Mouse (Mus musculus) CH12.LX (cell line): ENCODE measurements at regions not wholly inside any gene's neighbourhood (a gene's known extent, or its start where the extent isn't known, plus 50 kb on each side); places are given as distances from the start of the nearest gene placed in this dataset.

Experiments used
- DNase-seq: peaks from one replicate; pipeline ENCODE4 v3.0.0-alpha.2; 2013; ENCODE audit errors: extremely low read depth
- H3K27ac ChIP-seq: 2 replicates; pipeline ENCODE4 v1.5.1; 2012; ENCODE audit warnings: low read depth, mild to moderate bottlenecking, control low read depth, moderate library complexity; ENCODE audit not compliant: insufficient read depth
- H3K27me3 ChIP-seq: replicated peaks from 2 replicates; pipeline ENCODE3; 2012; ENCODE audit warnings: inconsistent platforms
- H3K36me3 ChIP-seq, 2 experiments: replicated peaks in 1 of 2; 2 replicates each; pipeline versions ENCODE3 to v1.6.1; 2012; ENCODE audit warnings: inconsistent platforms in 1 of 2, low read length in 1 of 2, mild to moderate bottlenecking in 1 of 2, mixed read lengths in 1 of 2, moderate library complexity in 1 of 2; ENCODE audit not compliant: control insufficient read depth in 1 of 2, insufficient read depth in 1 of 2
- H3K4me1 ChIP-seq, 2 experiments: 2 replicates each; pipeline ENCODE4 v1.6.1; 2012; ENCODE audit warnings: inconsistent platforms in 1 of 2, moderate library complexity in 1 of 2; ENCODE audit not compliant: insufficient read depth in 2 of 2, control insufficient read depth in 1 of 2
- H3K4me2 ChIP-seq: 2 replicates; pipeline ENCODE4 v1.6.1; 2012; ENCODE audit warnings: low read depth, mild to moderate bottlenecking, control low read depth; ENCODE audit not compliant: poor library complexity, insufficient read depth, severe bottlenecking
- H3K4me3 ChIP-seq, 3 experiments: fragments of 150-350 bp in 1 of 3; sonication (generic) in 1 of 3; replicated peaks in 1 of 3; 2 replicates each; pipeline versions ENCODE3 to v1.5.1; 2011 to 2012; ENCODE audit warnings: low read depth in 2 of 3, low read length in 2 of 3, mild to moderate bottlenecking in 2 of 3, moderate library complexity in 2 of 3, control low read depth in 1 of 3, improper control_type of control experiment in 1 of 3, inconsistent platforms in 1 of 3, mixed read lengths in 1 of 3; ENCODE audit not compliant: poor library complexity in 1 of 3
- H3K79me2 ChIP-seq: replicated peaks from 2 replicates; pipeline ENCODE4 v1.6.1; 2012; ENCODE audit warnings: mild to moderate bottlenecking, moderate library complexity; ENCODE audit not compliant: control insufficient read depth, poor library complexity, insufficient read depth, severe bottlenecking; ENCODE audit errors: extremely low read depth
- H3K9ac ChIP-seq: 2 replicates; pipeline ENCODE4 v1.6.1; 2012; ENCODE audit warnings: low read depth, mild to moderate bottlenecking, control low read depth, moderate library complexity; ENCODE audit not compliant: insufficient read depth
- H3K9me3 ChIP-seq: replicated peaks from 2 replicates; pipeline ENCODE3; 2012; ENCODE audit warnings: low read length, inconsistent platforms, mixed read lengths
- BHLHE40 ChIP-seq: IDR thresholded peaks from 2 replicates; pipeline ENCODE4 v1.6.1; 2011; ENCODE audit warnings: mild to moderate bottlenecking, low read depth, low read length, improper control_type of control experiment
- ELF1 ChIP-seq: IDR thresholded peaks from 2 replicates; pipeline ENCODE4 v1.6.1; 2014; ENCODE audit warnings: low read depth, mild to moderate bottlenecking, inconsistent platforms, low read length, improper control_type of control experiment
- HCFC1 ChIP-seq: IDR thresholded peaks from 2 replicates; pipeline ENCODE4 v1.6.1; 2012; ENCODE audit warnings: low read depth, mild to moderate bottlenecking, inconsistent platforms, low read length, improper control_type of control experiment
- IRF4 ChIP-seq: IDR thresholded peaks from 2 replicates; pipeline ENCODE4 v1.6.1; 2014; ENCODE audit warnings: low read depth, mild to moderate bottlenecking, inconsistent platforms, low read length, improper control_type of control experiment
- JUN ChIP-seq: IDR thresholded peaks from 2 replicates; pipeline ENCODE4 v1.6.1; 2011; ENCODE audit warnings: low read depth, mild to moderate bottlenecking, low read length, improper control_type of control experiment, moderate library complexity; ENCODE audit not compliant: insufficient read depth
- JUND ChIP-seq: conservative IDR thresholded peaks from 2 replicates; pipeline ENCODE4 v1.6.1; 2011; ENCODE audit warnings: low read depth, low read length, improper control_type of control experiment
- KAT2A ChIP-seq: IDR thresholded peaks from 2 replicates; pipeline ENCODE4 v1.6.1; 2012; ENCODE audit warnings: low read length, improper control_type of control experiment, inconsistent platforms; ENCODE audit not compliant: insufficient replicate concordance
- MAX ChIP-seq: IDR thresholded peaks from 2 replicates; pipeline ENCODE4 v1.6.1; 2011; ENCODE audit warnings: low read length, improper control_type of control experiment
- MAZ ChIP-seq: IDR thresholded peaks from 2 replicates; pipeline ENCODE4 v1.6.1; 2012; ENCODE audit warnings: low read depth, mild to moderate bottlenecking, inconsistent platforms, low read length, improper control_type of control experiment, moderate library complexity
- MEF2A ChIP-seq: IDR thresholded peaks from 2 replicates; pipeline ENCODE4 v1.6.1; 2014; ENCODE audit warnings: low read depth, mild to moderate bottlenecking, inconsistent platforms, low read length, improper control_type of control experiment, borderline replicate concordance
- MYC ChIP-seq: IDR thresholded peaks from 2 replicates; pipeline ENCODE4 v1.6.1; 2011; ENCODE audit warnings: low read depth, mild to moderate bottlenecking, improper control_type of control experiment, low read length
- NELFE ChIP-seq: IDR thresholded peaks from 2 replicates; pipeline ENCODE4 v1.6.1; 2011; ENCODE audit warnings: low read depth, low read length, improper control_type of control experiment
- NRF1 ChIP-seq: IDR thresholded peaks from 2 replicates; pipeline ENCODE4 v1.6.1; 2014; ENCODE audit warnings: low read depth, mild to moderate bottlenecking, inconsistent platforms, low read length, improper control_type of control experiment, moderate library complexity
- PAX5 ChIP-seq: IDR thresholded peaks from 2 replicates; pipeline ENCODE4 v1.6.1; 2012; ENCODE audit warnings: low read length, inconsistent platforms, mixed read lengths
- POLR2AphosphoS2 ChIP-seq: IDR thresholded peaks from 2 replicates; pipeline ENCODE4 v1.6.1; 2011; ENCODE audit warnings: low read depth, low read length, improper control_type of control experiment
- RAD21 ChIP-seq: IDR thresholded peaks from 2 replicates; pipeline ENCODE4 v1.6.1; 2011; ENCODE audit warnings: low read depth, mild to moderate bottlenecking, low read length, improper control_type of control experiment, moderate library complexity
- RCOR1 ChIP-seq: conservative IDR thresholded peaks from 2 replicates; pipeline ENCODE4 v1.6.1; 2012; ENCODE audit warnings: low read depth, mild to moderate bottlenecking, inconsistent platforms, low read length, improper control_type of control experiment
- SIN3A ChIP-seq: IDR thresholded peaks from 2 replicates; pipeline ENCODE4 v1.6.1; 2012; ENCODE audit warnings: low read length, improper control_type of control experiment, inconsistent platforms
- TBP ChIP-seq: conservative IDR thresholded peaks from 2 replicates; pipeline ENCODE4 v1.6.1; 2011; ENCODE audit warnings: low read depth, low read length, improper control_type of control experiment
- USF2 ChIP-seq: conservative IDR thresholded peaks from 2 replicates; pipeline ENCODE4 v1.6.1; 2011; ENCODE audit warnings: low read depth, low read length, improper control_type of control experiment
- ZC3H11A ChIP-seq: IDR thresholded peaks from 2 replicates; pipeline ENCODE4 v1.6.1; 2012; ENCODE audit warnings: low read depth, mild to moderate bottlenecking, inconsistent platforms, low read length, improper control_type of control experiment
- ZKSCAN1 ChIP-seq: IDR thresholded peaks from 2 replicates; pipeline ENCODE4 v1.6.1; 2012; ENCODE audit warnings: low read depth, inconsistent platforms, low read length, improper control_type of control experiment, borderline replicate concordance
- ZMIZ1 ChIP-seq: IDR thresholded peaks from 2 replicates; pipeline ENCODE4 v1.6.1; 2012; ENCODE audit warnings: low read depth, mild to moderate bottlenecking, inconsistent platforms, low read length, improper control_type of control experiment
- ZNF384 ChIP-seq: IDR thresholded peaks from 2 replicates; pipeline ENCODE4 v1.6.1; 2012; ENCODE audit warnings: low read depth, low read length, improper control_type of control experiment, inconsistent platforms
- dilution Hi-C: fragments of 300-500 bp; cut with MboI; formaldehyde crosslinking; loops from 2 replicates; pipeline ENCODE4 v1.14.3; 2020; ENCODE audit warnings: low sequenced_read_pairs; ENCODE audit not compliant: extremely low pct_unique_long_range_greater_than_20kb, extremely low pct_ligation_motif_present
- in situ Hi-C: fragments of 300-500 bp; cut with MboI; formaldehyde crosslinking; loops from 3 replicates; pipeline ENCODE4 v1.14.3; 2019; ENCODE audit warnings: low sequenced_read_pairs, low pct_ligation_motif_present, low pct_unique_long_range_greater_than_20kb, mixed read lengths

DNA sequence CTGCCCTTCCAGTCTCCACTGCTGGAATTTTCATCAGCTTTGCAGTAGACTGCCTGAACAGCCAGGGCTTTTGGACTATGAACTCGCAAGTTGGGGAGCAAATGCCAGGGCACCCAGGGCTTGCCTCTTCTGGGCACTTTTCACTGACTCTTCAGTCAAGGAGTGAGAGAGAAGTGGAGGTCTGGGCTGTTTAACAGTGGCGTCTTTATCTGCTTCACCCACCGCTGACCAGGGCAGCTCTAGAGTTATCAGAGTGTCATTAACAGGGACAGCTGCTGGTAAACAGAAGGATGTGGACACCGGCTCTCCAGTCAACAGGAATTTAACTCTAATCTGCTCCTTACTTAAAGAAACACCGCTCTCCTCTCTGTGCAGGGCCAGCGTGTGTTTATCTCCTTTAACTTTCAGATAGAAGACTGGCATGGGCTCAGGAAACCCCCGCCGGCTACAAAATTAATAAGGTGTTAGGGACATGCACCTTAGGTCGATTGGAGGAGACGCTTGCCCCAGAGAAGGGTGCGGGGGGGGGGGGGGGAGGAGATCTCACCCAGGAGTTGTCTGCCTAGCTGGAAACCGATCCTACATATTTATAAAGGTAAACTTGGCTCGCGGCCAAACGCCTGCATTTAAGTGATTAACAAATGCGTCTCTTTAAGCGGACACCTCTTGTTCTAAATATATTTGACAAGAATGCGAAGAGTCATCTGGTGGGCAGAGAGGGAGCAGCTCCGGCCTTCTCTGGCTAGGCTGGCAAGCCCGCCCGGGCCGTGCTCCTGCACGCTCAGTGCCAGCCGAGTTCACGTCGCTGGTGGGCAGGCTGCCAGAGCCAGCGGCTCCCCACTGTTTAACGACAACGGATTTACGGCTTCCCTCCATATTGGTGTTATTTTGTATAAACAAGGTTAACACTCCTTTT lies 258.4 kb upstream of the Nr2f2 start:
- Histone ChIP-seq H3K9me3 (peaks cover 73% of the 10 kb centered on the region), H3K27me3 (no peaks in the 10 kb centered on the region), H3K4me2 (no peak overlapping the region), H3K4me3 (no peak overlapping the region), H3K9ac (no peak overlapping the region), H3K4me1 (no peaks in the 10 kb centered on the region), H3K27ac (no peak overlapping the region), H3K79me2 (no peaks in the 10 kb centered on the region), H3K36me3 (no peaks in the 10 kb centered on the region)
- no peak for DNase-seq
- TF ChIP-seq POLR2AphosphoS2 = no peak
- no peak for TF ChIP-seq ZKSCAN1
- no peak for TF ChIP-seq MAZ
- TF ChIP-seq IRF4 = no peak
- dilution Hi-C loops = no loop called here
- in situ Hi-C loops = no loop called here

DNA sequence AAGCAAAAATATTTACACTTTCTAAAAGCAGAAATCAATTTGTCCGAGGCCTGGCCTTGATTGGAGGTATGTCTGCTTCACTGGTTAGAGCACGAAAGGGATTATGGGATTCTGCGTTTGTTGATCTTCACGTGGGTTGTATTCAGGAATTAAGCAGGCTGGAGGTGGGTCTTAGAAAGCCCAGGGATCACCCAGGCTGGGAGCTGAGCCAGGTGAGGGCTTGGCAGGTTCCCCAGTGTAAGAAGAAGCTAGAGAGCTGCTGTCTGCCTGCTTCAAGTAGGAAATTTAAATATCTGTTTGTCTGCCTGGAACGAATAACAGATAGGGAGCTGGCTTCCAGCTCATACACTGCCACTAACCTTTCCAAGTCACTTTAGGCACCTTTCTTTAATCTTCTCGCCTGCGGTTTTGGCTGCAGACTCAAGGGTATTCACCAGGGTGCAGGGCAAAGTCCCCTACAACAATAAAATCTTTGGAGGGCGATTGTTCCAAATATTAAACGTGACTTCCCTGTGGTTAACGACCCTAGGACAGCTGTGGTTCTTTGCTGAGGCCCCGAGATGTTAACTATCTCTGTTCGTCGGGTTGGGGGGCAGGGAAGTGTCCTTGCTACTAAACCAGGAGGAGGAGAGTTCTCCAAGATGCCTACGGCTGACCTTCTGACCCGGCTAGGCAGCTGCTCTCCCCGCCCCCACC lies 257.6 kb upstream of the Nr2f2 start:
- no peaks in the 10 kb centered on the region for H3K4me1 ChIP-seq
- H3K9ac ChIP-seq = no peak overlapping the region
- no peak overlapping the region for H3K4me2 ChIP-seq
- peaks cover 76% of the 10 kb centered on the region for H3K9me3 ChIP-seq
- dilution Hi-C loops = no loop called here
- no peaks in the 10 kb centered on the region for H3K27me3 ChIP-seq
- no peaks in the 10 kb centered on the region for H3K36me3 ChIP-seq
- DNase-seq = no peak
- no peaks in the 10 kb centered on the region for H3K79me2 ChIP-seq
- in situ Hi-C loops = no loop called here
- TF ChIP-seq USF2 = no peak
- no peak for TF ChIP-seq NRF1
- no peak for TF ChIP-seq JUN
- TF ChIP-seq KAT2A = no peak
- no peak for TF ChIP-seq MAX
- no peak for TF ChIP-seq RCOR1
- TF ChIP-seq HCFC1 = no peak
- H3K27ac ChIP-seq = no peak overlapping the region
- no peak overlapping the region for H3K4me3 ChIP-seq

DNA sequence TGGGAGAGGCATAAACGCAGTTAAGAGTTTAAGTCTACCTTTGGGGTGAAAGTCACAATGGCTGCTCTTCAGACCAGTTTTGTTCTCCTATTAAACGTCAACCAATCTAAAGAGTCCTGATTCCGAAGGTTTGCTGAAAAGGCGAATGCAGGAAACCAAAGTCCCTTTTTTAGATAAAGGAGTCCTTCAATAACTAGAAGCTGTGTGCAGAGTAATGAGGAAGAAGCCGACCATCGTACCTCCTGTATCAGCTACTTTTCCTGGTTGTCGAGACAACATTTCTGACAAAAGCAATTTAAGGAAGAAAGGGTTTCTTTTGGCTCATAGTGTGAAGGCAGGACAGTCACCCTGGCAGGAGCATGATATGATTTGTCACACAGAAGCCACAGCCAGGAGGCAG lies 252.9 kb upstream of the Nr2f2 start:
- Histone ChIP-seq H3K27ac (no peak overlapping the region), H3K79me2 (no peaks in the 10 kb centered on the region), H3K4me3 (no peak overlapping the region), H3K9me3 (peaks cover 71% of the 10 kb centered on the region), H3K36me3 (no peaks in the 10 kb centered on the region), H3K4me2 (no peak overlapping the region), H3K4me1 (no peaks in the 10 kb centered on the region), H3K27me3 (no peaks in the 10 kb centered on the region), H3K9ac (no peak overlapping the region)
- dilution Hi-C loops (no loop called here), in situ Hi-C loops (no loop called here)
- DNase-seq = no peak
- no peak for TF ChIP-seq NRF1
- no peak for TF ChIP-seq SIN3A
- TF ChIP-seq RAD21 = no peak
- TF ChIP-seq MEF2A = no peak
- no peak for TF ChIP-seq TBP
- TF ChIP-seq MAX = no peak
- no peak for TF ChIP-seq JUND
- TF ChIP-seq PAX5 = no peak
- no peak for TF ChIP-seq ZC3H11A
- no peak for TF ChIP-seq ZNF384
- TF ChIP-seq HCFC1 = no peak
- TF ChIP-seq MYC = no peak
- no peak for TF ChIP-seq ELF1
- no peak for TF ChIP-seq ZMIZ1
- no peak for TF ChIP-seq NELFE
- TF ChIP-seq BHLHE40 = no peak
